Mouse (Mus musculus) kidney, postnatal 0 days (tissue): ENCODE measurements around the gene Esm1. TPM values are rescaled to one million over a fixed set of nuclear protein-coding genes. Genes with fewer than 3 reads are reported as not detected.
A peak's percentile ranks its signal among the peaks of the same experiment; 100 is the strongest.

ENCODE experiments used
- ATAC-seq: fragments of 200-750 bp; cut with Nextera tagmentation; replicated peaks from 2 replicates; pipeline ENCODE4 v1.8.0; 2017; ENCODE audit warnings: low read depth, moderate number of reproducible peaks, moderate TSS enrichment, moderate library complexity; ENCODE audit not compliant: low FRiP score
- DNase-seq: peaks from one replicate; pipeline ENCODE4 v3.0.0-alpha.2; 2016; ENCODE audit warnings: low spot score
- H3K27ac ChIP-seq: fragments of 300-500 bp; sonication (generic); 2 replicates; pipeline ENCODE4 v1.5.1; 2014; ENCODE audit warnings: mild to moderate bottlenecking
- H3K27me3 ChIP-seq: fragments of 300-500 bp; sonication (generic); 2 replicates; pipeline ENCODE4 v1.6.1; 2014; ENCODE audit warnings: low read length, mixed read lengths; ENCODE audit not compliant: insufficient read depth
- H3K36me3 ChIP-seq: fragments of 300-500 bp; sonication (generic); 2 replicates; pipeline ENCODE4 v1.6.1; 2014; ENCODE audit warnings: low read length, mixed read lengths; ENCODE audit not compliant: insufficient read depth
- H3K4me1 ChIP-seq: fragments of 300-500 bp; sonication (generic); replicated peaks from 2 replicates; pipeline ENCODE4 v1.6.1; 2014; ENCODE audit warnings: antibody characterized with exemption, low read length, mixed read lengths; ENCODE audit not compliant: insufficient read depth
- H3K4me2 ChIP-seq: fragments of 300-500 bp; sonication (generic); 2 replicates; pipeline ENCODE4 v1.6.1; 2014; ENCODE audit warnings: mild to moderate bottlenecking, low read length, moderate library complexity, mixed read lengths
- H3K4me3 ChIP-seq: fragments of 300-500 bp; sonication (generic); replicated peaks from 2 replicates; pipeline ENCODE4 v1.5.1; 2014; ENCODE audit warnings: low read depth, low read length
- H3K9ac ChIP-seq: fragments of 300-500 bp; sonication (generic); 2 replicates; pipeline ENCODE4 v1.6.1; 2014; ENCODE audit warnings: low read depth, low read length
- H3K9me3 ChIP-seq: fragments of 300-500 bp; sonication (generic); replicated peaks from 2 replicates; pipeline ENCODE4 v1.6.1; 2016; ENCODE audit warnings: low read length, inconsistent platforms, mixed read lengths
- CTCF ChIP-seq: IDR thresholded peaks from 2 replicates; pipeline ENCODE4 v1.5.1; 2016; ENCODE audit warnings: antibody characterized with exemption, low read depth, mild to moderate bottlenecking, moderate library complexity
- WGBS: fragments of 180-500 bp; shearing (Covaris S2); extraction: QIAGEN DNeasy Blood & Tissue Kit; methylation state at CpG from one replicate; pipeline ENCODE4 v1.1.7; 2014; 5-methylcytosine and 5-hydroxymethylcytosine counted together
- polyA plus RNA-seq: library from polyadenylated mRNA; unstranded; fragments of >200 nt; fragmentation: Nextera tagmentation; extraction: Ambion mirVana; gene quantifications from 2 replicates; pipeline ENCODE4 v1.2.1, GENCODE M21; 2015

Gene Esm1
- 4.3 and 5.0 TPM in 2 replicates for polyA plus RNA-seq

GRCm38 (mm10) chr13:113209624-113210023 is at the start of gene Esm1:
TSS of gene Esm1 (plus strand) at chr13:113209659.
- Histone ChIP-seq H3K4me3 (peak within 1 kb of the TSS; percentile 24; the same call in 1 of the 2 replicates), H3K4me1 (no peaks in the 10 kb centered on the region), H3K9ac (0 out of 2 replicates have a peak within 1 kb of the TSS, but pooled peaks have one; percentile 13), H3K4me2 (peak within 1 kb of the TSS; percentile 32), H3K36me3 (no peaks in the 10 kb centered on the region), H3K27me3 (0 out of 2 replicates have a peak, but pooled peaks cover 4% of the 10 kb centered on the region), H3K9me3 (no peaks in the 10 kb centered on the region), H3K27ac (no peak within 1 kb of the TSS)
- ATAC-seq (no peak), DNase-seq (no peak)
- 31% methylated on average over 15 of the region's 15 CpGs for WGBS
- TF ChIP-seq CTCF, result no peak

DNA sequence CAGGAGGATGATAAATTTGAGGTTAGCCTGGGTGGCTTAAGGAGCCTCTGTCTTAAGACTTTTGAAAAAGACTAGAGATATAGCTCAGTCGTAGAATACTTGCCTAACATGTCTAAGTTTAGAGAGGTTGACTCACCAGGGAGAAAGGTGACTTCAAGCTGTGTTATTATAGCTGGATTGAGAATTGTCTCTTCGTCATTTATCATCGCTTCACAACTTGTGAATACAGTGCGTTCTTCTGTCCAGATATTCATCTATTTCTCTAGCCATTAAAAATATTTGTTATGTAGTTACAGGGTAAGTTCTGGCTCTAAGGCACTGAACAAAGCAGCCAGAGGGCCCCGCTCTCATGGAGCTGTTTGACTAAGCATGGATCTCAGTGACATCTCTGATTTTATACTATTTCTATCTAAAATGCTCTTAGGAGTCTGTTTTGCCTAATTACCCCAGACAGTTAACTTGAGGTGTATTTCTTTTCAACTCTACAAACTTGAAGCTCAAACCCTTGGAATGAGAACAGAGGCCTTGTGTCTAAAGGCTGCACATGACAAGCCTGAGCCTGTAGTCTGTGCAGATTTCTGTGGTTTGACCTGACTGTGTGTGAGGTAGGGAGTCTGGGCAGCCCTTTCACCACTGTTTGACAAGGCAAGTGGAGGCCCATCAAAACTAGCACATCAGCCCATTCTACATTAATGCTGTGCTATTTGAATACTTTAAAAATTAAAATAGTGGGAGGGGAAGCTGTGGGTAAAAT is 45.0 kb upstream of the Esm1 start:
- no peak overlapping the region for H3K4me3 ChIP-seq
- H3K27ac ChIP-seq, result no peak overlapping the region
- H3K36me3 ChIP-seq, result no peaks in the 10 kb centered on the region
- no peak overlapping the region for H3K9ac ChIP-seq
- no peaks in the 10 kb centered on the region for H3K27me3 ChIP-seq
- 84% methylated on average over 5 of the region's 5 CpGs for WGBS
- ATAC-seq, result no peak
- no peak for DNase-seq
- no peak for TF ChIP-seq CTCF
- no peaks in the 10 kb centered on the region for H3K4me1 ChIP-seq
- H3K4me2 ChIP-seq, result no peak overlapping the region
- no peaks in the 10 kb centered on the region for H3K9me3 ChIP-seq

- Histone ChIP-seq H3K27me3 (no peaks in the 10 kb centered on the region), H3K9ac (no peak overlapping the region), H3K9me3 (no peaks in the 10 kb centered on the region), H3K36me3 (no peaks in the 10 kb centered on the region), H3K4me2 (no peak overlapping the region), H3K27ac (no peak overlapping the region), H3K4me1 (no peaks in the 10 kb centered on the region), H3K4me3 (no peak overlapping the region)
- DNase-seq (no peak), ATAC-seq (no peak)
- no peak for TF ChIP-seq CTCF
- WGBS, result 47% methylated on average over 9 of the region's 9 CpGs
Measured at GRCm38 (mm10) chr13:113168018-113168534, 41.4 kb upstream of the Esm1 start.

DNA sequence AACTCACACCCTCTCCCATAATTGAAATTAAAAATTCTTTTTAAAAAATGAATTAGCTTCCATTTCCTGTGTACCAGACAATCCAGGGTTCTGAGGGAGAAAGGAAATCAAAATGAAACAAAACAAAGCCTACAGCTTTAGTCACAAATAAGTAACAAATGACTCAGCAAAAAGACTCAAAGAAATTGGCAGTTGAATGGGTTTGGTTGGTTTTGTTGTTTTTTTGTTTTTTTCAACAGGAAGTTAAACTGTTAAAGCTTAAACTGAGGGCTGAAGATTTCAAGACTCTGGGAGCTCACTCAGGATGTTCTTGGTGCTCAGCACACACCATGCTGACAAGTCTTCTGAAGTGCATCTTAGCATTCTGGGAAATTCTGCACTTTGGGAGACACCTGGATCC is 39.2 kb upstream of the Esm1 start:
- H3K4me3 ChIP-seq, result no peak overlapping the region
- H3K9ac ChIP-seq, result no peak overlapping the region
- no peak for TF ChIP-seq CTCF
- H3K36me3 ChIP-seq, result no peaks in the 10 kb centered on the region
- no peak for DNase-seq
- H3K27me3 ChIP-seq, result no peaks in the 10 kb centered on the region
- no peak overlapping the region for H3K4me2 ChIP-seq
- H3K9me3 ChIP-seq, result no peaks in the 10 kb centered on the region
- ATAC-seq, result no peak
- no peak overlapping the region for H3K27ac ChIP-seq
- H3K4me1 ChIP-seq, result no peaks in the 10 kb centered on the region

- Histone ChIP-seq H3K27ac (no peak overlapping the region), H3K9me3 (no peaks in the 10 kb centered on the region), H3K27me3 (no peaks in the 10 kb centered on the region), H3K36me3 (no peaks in the 10 kb centered on the region), H3K4me2 (no peak overlapping the region), H3K4me1 (no peaks in the 10 kb centered on the region), H3K4me3 (no peak overlapping the region), H3K9ac (no peak overlapping the region)
- ATAC-seq, result no peak
- 93% methylated on average over 6 of the region's 6 CpGs for WGBS
- DNase-seq, result no peak
- no peak for TF ChIP-seq CTCF
Measured at GRCm38 (mm10) chr13:113174162-113174561, 35.3 kb upstream of the Esm1 start.

GRCm38 (mm10) chr13:113183310-113183709 is 26.1 kb upstream of the Esm1 start:
- no peak overlapping the region for H3K4me2 ChIP-seq
- H3K27ac ChIP-seq, result no peak overlapping the region
- H3K9ac ChIP-seq, result no peak overlapping the region
- H3K4me3 ChIP-seq, result no peak overlapping the region
- ATAC-seq, result no peak
- no peak for DNase-seq
- no peaks in the 10 kb centered on the region for H3K9me3 ChIP-seq
- H3K4me1 ChIP-seq, result no peaks in the 10 kb centered on the region
- no peak for TF ChIP-seq CTCF
- 85% methylated on average over 8 of the region's 8 CpGs for WGBS
- no peaks in the 10 kb centered on the region for H3K36me3 ChIP-seq
- no peaks in the 10 kb centered on the region for H3K27me3 ChIP-seq
